Mouse (Mus musculus) myocyte (in vitro differentiated cells): ENCODE data around the gene Gpr34. TPM values are rescaled to one million over a fixed set of nuclear protein-coding genes. Genes with fewer than 3 reads are reported as not detected.

ENCODE experiments used
- H3K27me3 ChIP-seq: one replicate; pipeline ENCODE4 v1.6.1; 2011; ENCODE audit not compliant: control insufficient read depth, insufficient read depth, insufficient read length
- H3K36me3 ChIP-seq: one replicate; pipeline ENCODE4 v1.6.1; 2011; ENCODE audit not compliant: control insufficient read depth, insufficient read depth
- H3K4me2 ChIP-seq: one replicate; pipeline ENCODE4 v1.6.1; 2011; ENCODE audit warnings: low read depth, control low read depth
- H3K4me3 ChIP-seq: one replicate; pipeline ENCODE4 v1.5.1; 2011; ENCODE audit warnings: mild to moderate bottlenecking, control low read depth, moderate library complexity
- H3K79me2 ChIP-seq: one replicate; pipeline ENCODE4 v1.6.1; 2011; ENCODE audit not compliant: control insufficient read depth, insufficient read depth
- H3ac ChIP-seq: one replicate; pipeline ENCODE4 v1.6.1; 2011; ENCODE audit not compliant: control insufficient read depth, insufficient read length
- CEBPB ChIP-seq: IDR thresholded peaks from 2 replicates; pipeline ENCODE4 v1.6.1; 2011; ENCODE audit warnings: mild to moderate bottlenecking, moderate library complexity; ENCODE audit not compliant: poor library complexity, insufficient read depth, severe bottlenecking
- E2F4 ChIP-seq: IDR thresholded peaks from one replicate; pipeline ENCODE4 v1.6.1; 2011; ENCODE audit warnings: mild to moderate bottlenecking, control low read depth, moderate library complexity; ENCODE audit not compliant: insufficient read depth
- MAX ChIP-seq: IDR thresholded peaks from one replicate; pipeline ENCODE4 v1.6.1; 2011; ENCODE audit warnings: low read depth, mild to moderate bottlenecking, control low read depth
- MYOD1 ChIP-seq, 3 experiments: IDR thresholded peaks; one replicate each; pipeline ENCODE4 v1.6.1; 2011; ENCODE audit warnings: control low read depth in 2 of 3, low read depth in 2 of 3, mild to moderate bottlenecking in 2 of 3, moderate library complexity in 1 of 3; ENCODE audit not compliant: insufficient read length in 2 of 3, control insufficient read depth in 1 of 3
- MYOG ChIP-seq, 3 experiments: IDR thresholded peaks; one replicate each; pipeline ENCODE4 v1.6.1; 2011; ENCODE audit warnings: control low read depth in 2 of 3, low read depth in 2 of 3, mild to moderate bottlenecking in 2 of 3; ENCODE audit not compliant: insufficient read length in 2 of 3, control insufficient read depth in 1 of 3, insufficient read depth in 1 of 3
- POLR2A ChIP-seq: IDR thresholded peaks from one replicate; pipeline ENCODE4 v1.6.1; 2011; ENCODE audit warnings: low read depth, mild to moderate bottlenecking, control low read depth, moderate library complexity; ENCODE audit not compliant: insufficient read length
- POLR2AphosphoS2 ChIP-seq: IDR thresholded peaks from one replicate; pipeline ENCODE4 v1.6.1; 2011; ENCODE audit warnings: low read depth, control low read depth; ENCODE audit not compliant: insufficient read length
- REST ChIP-seq: IDR thresholded peaks from one replicate; pipeline ENCODE4 v1.6.1; 2011; ENCODE audit warnings: mild to moderate bottlenecking, control low read depth, moderate library complexity; ENCODE audit not compliant: insufficient read depth, insufficient read length
- SRF ChIP-seq: IDR thresholded peaks from one replicate; pipeline ENCODE4 v1.6.1; 2011; ENCODE audit warnings: low read depth; ENCODE audit not compliant: control insufficient read depth, insufficient read length
- TCF12 ChIP-seq: IDR thresholded peaks from one replicate; pipeline ENCODE4 v1.6.1; 2011; ENCODE audit warnings: mild to moderate bottlenecking, control low read depth; ENCODE audit not compliant: poor library complexity, insufficient read depth, severe bottlenecking
- TCF3 ChIP-seq: IDR thresholded peaks from one replicate; pipeline ENCODE4 v1.6.1; 2011; ENCODE audit warnings: low read depth, control low read depth; ENCODE audit not compliant: insufficient read length
- USF1 ChIP-seq: IDR thresholded peaks from one replicate; pipeline ENCODE4 v1.6.1; 2011; ENCODE audit warnings: low read depth, mild to moderate bottlenecking, control low read depth, moderate library complexity
- polyA plus RNA-seq: library from polyadenylated mRNA; unstranded; fragments of >200 nt; fragmentation: generic; extraction: Trizol; gene quantifications from one replicate; pipeline ENCODE4 v1.2.1, GENCODE M21; 2012; ENCODE audit warnings: missing spikeins

The Gpr34 gene
- polyA plus RNA-seq, 1 experiment: not detected

GRCm38 (mm10) chrX:13611114-13611513, 20.8 kb upstream of the Gpr34 start:
- Histone ChIP-seq H3K4me2 (no peak overlapping the region), H3K4me3 (no peak overlapping the region), H3K79me2 (no peaks in the 10 kb centered on the region), H3ac (no peak overlapping the region), H3K27me3 (no peaks in the 10 kb centered on the region), H3K36me3 (no peaks in the 10 kb centered on the region)
- TF ChIP-seq USF1: no peak
- no peak for TF ChIP-seq POLR2AphosphoS2
- no peak for TF ChIP-seq SRF
- no peak for TF ChIP-seq POLR2A
- TF ChIP-seq REST: no peak
- TF ChIP-seq TCF3: no peak
- TF ChIP-seq TCF12: no peak
- no peak for TF ChIP-seq MAX
- TF ChIP-seq MYOD1 (IDR thresholded peaks at IDR 0.05; ENCODE audit: control insufficient read depth in 1 of 3, insufficient read length in 2 of 3, low read depth in 2 of 3): no peak
- TF ChIP-seq CEBPB: no peak
- TF ChIP-seq MYOG (IDR thresholded peaks at IDR 0.05; ENCODE audit: control insufficient read depth in 1 of 3, insufficient read depth in 1 of 3, insufficient read length in 2 of 3, low read depth in 2 of 3): no peak
- no peak for TF ChIP-seq E2F4

- TF ChIP-seq MAX (no peak), CEBPB (no peak)
- Histone ChIP-seq H3K36me3 (no peaks in the 10 kb centered on the region), H3K4me3 (no peak overlapping the region), H3ac (no peak overlapping the region), H3K79me2 (no peaks in the 10 kb centered on the region), H3K4me2 (no peak overlapping the region), H3K27me3 (no peaks in the 10 kb centered on the region)
These were observed 19.8 kb upstream of the Gpr34 start for GRCm38 (mm10) chrX:13612115-13612514.

- no peak overlapping the region for H3K4me2 ChIP-seq
- H3ac ChIP-seq: no peak overlapping the region
- H3K79me2 ChIP-seq: no peaks in the 10 kb centered on the region
- TF ChIP-seq MYOD1 (IDR thresholded peaks at IDR 0.05; ENCODE audit: control insufficient read depth in 1 of 3, insufficient read length in 2 of 3, low read depth in 2 of 3): no peak
- no peak for TF ChIP-seq POLR2A
- no peak for TF ChIP-seq TCF3
- TF ChIP-seq MAX: no peak
- no peak for TF ChIP-seq POLR2AphosphoS2
- H3K36me3 ChIP-seq: peaks cover 4% of the 10 kb centered on the region
- H3K27me3 ChIP-seq: no peaks in the 10 kb centered on the region
- no peak overlapping the region for H3K4me3 ChIP-seq
These were observed 15.2 kb upstream of the Gpr34 start for GRCm38 (mm10) chrX:13616726-13617125.

GRCm38 (mm10) chrX:13617294-13617693, 14.6 kb upstream of the Gpr34 start:
- no peak for TF ChIP-seq CEBPB
- TF ChIP-seq MYOG (IDR thresholded peaks at IDR 0.05; ENCODE audit: control insufficient read depth in 1 of 3, insufficient read depth in 1 of 3, insufficient read length in 2 of 3, low read depth in 2 of 3): no peak
- no peak for TF ChIP-seq MAX
- no peak for TF ChIP-seq USF1
- Histone ChIP-seq H3K79me2 (no peaks in the 10 kb centered on the region), H3K4me3 (no peak overlapping the region), H3ac (no peak overlapping the region), H3K4me2 (no peak overlapping the region), H3K36me3 (peaks cover 4% of the 10 kb centered on the region), H3K27me3 (no peaks in the 10 kb centered on the region)

DNA sequence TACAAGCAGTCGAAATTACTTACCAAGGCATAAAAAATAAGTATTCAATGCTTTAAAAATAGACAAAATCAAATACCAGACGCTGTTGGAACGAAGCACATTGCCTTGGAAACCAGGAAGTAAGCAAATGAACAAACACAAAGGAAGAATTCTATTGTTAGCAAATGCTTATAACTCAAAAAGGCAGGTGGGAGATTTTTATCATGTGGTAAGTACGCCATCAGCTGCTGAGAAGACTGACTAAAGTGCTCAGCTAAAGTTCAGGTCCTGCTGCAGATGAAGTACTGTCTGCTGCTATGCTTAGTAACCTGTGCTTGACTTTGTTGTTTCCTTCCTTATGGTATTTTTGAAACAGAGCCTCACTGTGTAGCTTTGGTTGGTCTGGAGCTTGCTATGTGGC, 13.4 kb upstream of the Gpr34 start:
- no peaks in the 10 kb centered on the region for H3K79me2 ChIP-seq
- H3K4me3 ChIP-seq: no peak overlapping the region
- no peaks in the 10 kb centered on the region for H3K27me3 ChIP-seq
- H3K36me3 ChIP-seq: peaks cover 4% of the 10 kb centered on the region
- H3K4me2 ChIP-seq: no peak overlapping the region
- no peak for TF ChIP-seq REST
- no peak for TF ChIP-seq TCF3
- no peak for TF ChIP-seq SRF
- no peak for TF ChIP-seq POLR2A
- no peak for TF ChIP-seq CEBPB
- no peak for TF ChIP-seq MYOG (IDR thresholded peaks at IDR 0.05; ENCODE audit: control insufficient read depth in 1 of 3, insufficient read depth in 1 of 3, insufficient read length in 2 of 3, low read depth in 2 of 3)
- TF ChIP-seq E2F4: no peak
- no peak for TF ChIP-seq USF1
- no peak for TF ChIP-seq MYOD1 (IDR thresholded peaks at IDR 0.05; ENCODE audit: control insufficient read depth in 1 of 3, insufficient read length in 2 of 3, low read depth in 2 of 3)
- no peak for TF ChIP-seq POLR2AphosphoS2
- TF ChIP-seq TCF12: no peak
- TF ChIP-seq MAX: no peak
- no peak overlapping the region for H3ac ChIP-seq
